Comparison of ENCODE assay signal across 33 mouse cellular contexts in genomic region chr2:163241867-163242266, GRCm38 (mm10). TPM values are rescaled to one million over a fixed set of nuclear protein-coding genes. Genes with fewer than 3 reads are reported as not detected.
A peak's percentile ranks its signal among the peaks of the same experiment; 100 is the strongest.
DNase-seq lines count a peak whose midpoint lies in the region; ATAC-seq lines count a peak whose summit lies in the region.
"Had no signal": no experiment of that assay in that cellular context is flagged by ENCODE, and none has a peak within 500 bp of the region (broad histone marks: within the 10 kb centered on the region; RNA-seq: fewer than 3 reads in every experiment).

No protein-coding gene starts in this region.

- H3K27ac ChIP-seq in hindbrain, embryonic 11.5 days (ENCODE audit: low read depth, low read length) = no peak overlapping the region
- H3K27ac ChIP-seq in hindbrain, embryonic 12.5 days = no peak overlapping the region
- no peak overlapping the region for H3K27ac ChIP-seq in intestine, embryonic 16.5 days (ENCODE audit: low read length)
- no peak overlapping the region for H3K27ac ChIP-seq in forebrain, embryonic 15.5 days (replicated peaks)
- H3K27ac ChIP-seq: embryonic facial prominence, embryonic 13.5 days; forebrain, embryonic 10.5 days; heart, embryonic 10.5 days; heart, embryonic 15.5 days; hindbrain, embryonic 14.5 days; liver, embryonic 12.5 days; macrophage; midbrain, embryonic 13.5 days; neural tube, embryonic 15.5 days; stomach, embryonic 15.5 days had no signal

- DNase-seq in hindbrain, embryonic 11.5 days (ENCODE audit: low spot score) = peak; percentile 28
- peak; percentile 45 for DNase-seq in A20 (ENCODE audit: low read depth, low spot score)
- DNase-seq in embryo, embryonic 9.5 days (ENCODE audit: extremely low spot score) = peak; percentile 34
- DNase-seq in left cerebral cortex, adult 8-10 months (ENCODE audit: low spot score in 2 of 2) = no peak
- DNase-seq in ovary, postnatal 36 days (ENCODE audit: low spot score) = no peak
- DNase-seq: adrenal gland, postnatal 10 days; cerebellum, adult 9-10 months; cerebellum, postnatal 36 days; forebrain, postnatal 0 days; gastrocnemius, postnatal 14 days; heart, adult 11 months; kidney, adult 8-10 months; kidney, postnatal 10 days; lung, adult 18-20 months; lung, postnatal 10 days; right cerebral cortex, postnatal 25 days; thymus, postnatal 14 days had no signal

- no peaks in the 10 kb centered on the region for H3K36me3 ChIP-seq in hindbrain, embryonic 11.5 days (ENCODE audit: control insufficient read depth, insufficient read depth, low read length)
- no peaks in the 10 kb centered on the region for H3K36me3 ChIP-seq in hindbrain, embryonic 12.5 days
- no peaks in the 10 kb centered on the region for H3K36me3 ChIP-seq in intestine, embryonic 16.5 days (ENCODE audit: control insufficient read depth, insufficient read depth, low read length)
- no peaks in the 10 kb centered on the region for H3K36me3 ChIP-seq in forebrain, embryonic 15.5 days
- H3K36me3 ChIP-seq: embryonic facial prominence, embryonic 13.5 days; forebrain, embryonic 10.5 days; heart, embryonic 10.5 days; heart, embryonic 15.5 days; liver, embryonic 12.5 days; midbrain, embryonic 13.5 days; neural tube, embryonic 15.5 days; stomach, embryonic 15.5 days had no signal

- no peak for ATAC-seq in hindbrain, embryonic 11.5 days (ENCODE audit: low FRiP score)
- ATAC-seq in hindbrain, embryonic 12.5 days (ENCODE audit: low FRiP score) = no peak
- peak; percentile 54 for ATAC-seq in intestine, embryonic 16.5 days
- no peak for ATAC-seq in forebrain, embryonic 15.5 days (replicated peaks)
- ATAC-seq: forebrain, postnatal 0 days; inflammation-experienced regulatory T-cells, adult 6 months; liver, embryonic 12.5 days; midbrain, embryonic 13.5 days; Patski had no signal

- no peak overlapping the region for H3K4me2 ChIP-seq in hindbrain, embryonic 11.5 days (replicated peaks; ENCODE audit: low read depth, low read length)
- H3K4me2 ChIP-seq in hindbrain, embryonic 12.5 days (replicated peaks) = no peak overlapping the region
- H3K4me2 ChIP-seq in intestine, embryonic 16.5 days (ENCODE audit: low read depth, low read length) = no peak overlapping the region
- no peak overlapping the region for H3K4me2 ChIP-seq in forebrain, embryonic 15.5 days (replicated peaks)
- H3K4me2 ChIP-seq: embryonic facial prominence, embryonic 13.5 days; heart, embryonic 15.5 days; hindbrain, embryonic 14.5 days; liver, embryonic 12.5 days; midbrain, embryonic 13.5 days; neural tube, embryonic 15.5 days; stomach, embryonic 15.5 days had no signal

- no peaks in the 10 kb centered on the region for H3K9me3 ChIP-seq in hindbrain, embryonic 11.5 days (ENCODE audit: control insufficient read depth, low read length)
- no peaks in the 10 kb centered on the region for H3K9me3 ChIP-seq in hindbrain, embryonic 12.5 days (replicated peaks)
- H3K9me3 ChIP-seq in intestine, embryonic 16.5 days (ENCODE audit: control insufficient read depth, low read length) = no peaks in the 10 kb centered on the region
- H3K9me3 ChIP-seq in forebrain, embryonic 15.5 days = no peaks in the 10 kb centered on the region
- H3K9me3 ChIP-seq: embryonic facial prominence, embryonic 13.5 days; forebrain, embryonic 10.5 days; heart, embryonic 10.5 days; heart, embryonic 15.5 days; liver, embryonic 12.5 days; midbrain, embryonic 13.5 days; neural tube, embryonic 15.5 days; stomach, embryonic 15.5 days had no signal

- no peaks in the 10 kb centered on the region; the same call in 1 of the 2 replicates for H3K4me1 ChIP-seq in hindbrain, embryonic 11.5 days (replicated peaks; ENCODE audit: control insufficient read depth, insufficient read depth, low read length)
- H3K4me1 ChIP-seq in hindbrain, embryonic 12.5 days = peaks cover 35% of the 10 kb centered on the region
- no peaks in the 10 kb centered on the region for H3K4me1 ChIP-seq in intestine, embryonic 16.5 days (ENCODE audit: control insufficient read depth, insufficient read depth, low read length)
- peaks cover 32% of the 10 kb centered on the region for H3K4me1 ChIP-seq in forebrain, embryonic 15.5 days
- H3K4me1 ChIP-seq: stomach, embryonic 15.5 days had no signal

- 11% methylated on average over 5 of the region's 5 CpGs for WGBS in hindbrain, embryonic 11.5 days
- WGBS in hindbrain, embryonic 12.5 days = 14% methylated on average over 5 of the region's 5 CpGs
- 26% methylated on average over 5 of the region's 5 CpGs for WGBS in intestine, embryonic 16.5 days
- WGBS in forebrain, embryonic 15.5 days = 38% methylated on average over 5 of the region's 5 CpGs

- no peak overlapping the region for H3K4me3 ChIP-seq in hindbrain, embryonic 11.5 days (ENCODE audit: low read depth, low read length)
- no peak overlapping the region for H3K4me3 ChIP-seq in hindbrain, embryonic 12.5 days
- no peak overlapping the region for H3K4me3 ChIP-seq in intestine, embryonic 16.5 days (ENCODE audit: low read length)
- H3K4me3 ChIP-seq in forebrain, embryonic 15.5 days = no peak overlapping the region
- H3K4me3 ChIP-seq: embryonic facial prominence, embryonic 13.5 days; forebrain, embryonic 10.5 days; heart, embryonic 10.5 days; heart, embryonic 15.5 days; liver, embryonic 12.5 days; midbrain, embryonic 13.5 days; neural tube, embryonic 15.5 days; stomach, embryonic 15.5 days had no signal

- no peaks in the 10 kb centered on the region for H3K27me3 ChIP-seq in hindbrain, embryonic 11.5 days (ENCODE audit: control insufficient read depth, insufficient read depth, low read length)
- peaks cover 2% of the 10 kb centered on the region; the same call in 1 of the 2 replicates for H3K27me3 ChIP-seq in hindbrain, embryonic 12.5 days
- no peaks in the 10 kb centered on the region for H3K27me3 ChIP-seq in intestine, embryonic 16.5 days (replicated peaks; ENCODE audit: control insufficient read depth, insufficient read depth, low read length)
- H3K27me3 ChIP-seq in forebrain, embryonic 15.5 days = 0 out of 2 replicates have a peak, but pooled peaks cover 16% of the 10 kb centered on the region
- H3K27me3 ChIP-seq: embryonic facial prominence, embryonic 13.5 days; heart, embryonic 15.5 days; midbrain, embryonic 13.5 days; stomach, embryonic 15.5 days had no signal

- no peak overlapping the region for H3K9ac ChIP-seq in hindbrain, embryonic 11.5 days (ENCODE audit: low read depth, low read length)
- H3K9ac ChIP-seq in hindbrain, embryonic 12.5 days = no peak overlapping the region
- H3K9ac ChIP-seq in intestine, embryonic 16.5 days (ENCODE audit: low read depth, low read length) = no peak overlapping the region
- H3K9ac ChIP-seq in forebrain, embryonic 15.5 days (replicated peaks) = no peak overlapping the region
- H3K9ac ChIP-seq: embryonic facial prominence, embryonic 13.5 days; forebrain, postnatal 0 days; heart, embryonic 15.5 days; hindbrain, embryonic 14.5 days; liver, embryonic 12.5 days; midbrain, embryonic 13.5 days; neural tube, embryonic 15.5 days; stomach, embryonic 15.5 days had no signal

RNA-seq across cellular contexts. Expression of gene Tox2, which starts 38.9 kb away (rescaled TPM):
- polyA plus RNA-seq in hindbrain, embryonic 11.5 days (2014; fragmentation: Nextera tagmentation; extraction: Ambion mirVana) = 15.6 and 17.5 TPM in 2 replicates
- polyA plus RNA-seq in hindbrain, embryonic 12.5 days (2016; fragmentation: Nextera tagmentation; extraction: Ambion mirVana) = 24.6 and 25.1 TPM in 2 replicates
- 5.6 and 5.7 TPM in 2 replicates for polyA plus RNA-seq in intestine, embryonic 16.5 days (2015; fragmentation: Nextera tagmentation; extraction: Ambion mirVana)
- 18.1 and 19.7 TPM in 2 replicates for polyA plus RNA-seq in forebrain, embryonic 15.5 days (2015; fragmentation: Nextera tagmentation; extraction: Ambion mirVana)
- 10 to 100 TPM; 28.8 to 37.3 (median 34.1) TPM for total RNA-seq in left cerebral cortex, adult 8-10 months (2022)
- total RNA-seq: MEL had no signal
- polyA plus RNA-seq: Patski had no signal

Comparison
In these comparisons a context has a peak if more than half of its experiments do, and no peak if none do; other contexts are left out.
1. DNase-seq: peak in hindbrain, embryonic 11.5 days (single experiment), A20 (single experiment) and embryo, embryonic 9.5 days (single experiment); none in left cerebral cortex, adult 8-10 months (0 of 2) and ovary, postnatal 36 days (single experiment).